Mouse (Mus musculus) lung, postnatal 25 days (tissue): ENCODE results near the gene Focad.
"Not testable (repeated sequence)": the region's sequence is repeated elsewhere in the genome, so short reads cannot be mapped to it uniquely, and the experiment has no call there.

Experiments
- DNase-seq: peaks from one replicate; pipeline ENCODE4 v3.0.0; 2022; ENCODE audit warnings: low spot score

Focad gene

DNA sequence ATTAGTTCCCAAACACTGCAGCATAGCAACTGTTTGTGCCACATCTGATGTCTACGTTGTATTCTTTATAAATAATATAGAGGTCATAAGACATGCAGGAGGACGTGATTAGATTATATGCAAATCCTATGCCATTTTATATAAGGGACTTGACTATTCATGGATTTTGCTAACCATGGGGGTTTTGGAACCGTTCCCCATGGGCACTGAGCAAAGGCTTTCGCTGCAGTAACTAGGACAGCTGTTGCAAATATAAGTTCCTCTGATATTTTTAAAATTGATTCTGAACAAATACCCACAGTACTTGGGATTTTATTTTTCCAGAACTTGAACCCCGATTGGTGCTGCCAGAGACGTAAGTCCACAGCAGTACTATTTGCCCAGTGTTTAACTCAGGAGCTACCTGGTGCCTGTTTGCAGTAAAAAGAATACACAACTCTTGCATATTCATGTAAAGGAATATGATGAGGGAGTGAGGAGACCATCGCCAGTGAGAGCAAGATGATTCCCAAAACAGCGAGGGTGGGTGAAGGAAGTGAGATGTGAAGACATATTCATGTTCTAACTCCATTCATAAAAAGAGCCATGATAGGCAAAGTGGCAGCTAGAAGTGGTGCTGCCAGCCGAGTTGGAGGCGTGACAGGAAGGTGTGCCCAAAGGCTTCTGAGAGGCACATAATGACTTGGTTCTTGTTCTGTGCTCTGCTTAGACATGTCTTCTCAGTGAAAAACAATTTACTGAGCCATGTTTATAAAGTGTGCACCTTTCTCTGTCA is 214.1 kb downstream of the Focad start:
- DNase-seq, result no peak

DNA sequence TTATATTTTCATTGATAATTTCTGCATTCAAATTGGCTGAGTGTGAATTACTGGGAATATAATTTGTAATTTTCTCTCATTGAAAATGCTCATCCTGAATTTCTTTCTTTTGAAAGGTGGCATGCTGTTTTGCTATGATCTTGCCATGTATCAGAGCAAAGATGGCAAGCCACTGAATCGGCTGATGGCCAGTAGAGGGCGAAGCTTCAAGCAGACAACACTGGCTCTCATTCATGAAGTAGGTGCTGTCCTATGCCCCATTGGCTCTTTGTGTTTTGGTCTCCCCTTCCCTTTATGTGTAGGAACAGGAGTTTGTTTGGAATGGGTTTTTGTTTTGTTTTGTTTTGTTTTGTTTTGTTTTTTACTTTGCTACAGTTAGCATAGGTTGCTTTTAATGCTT is 215.2 kb downstream of the Focad start:
- DNase-seq, result peak; percentile 14

DNA sequence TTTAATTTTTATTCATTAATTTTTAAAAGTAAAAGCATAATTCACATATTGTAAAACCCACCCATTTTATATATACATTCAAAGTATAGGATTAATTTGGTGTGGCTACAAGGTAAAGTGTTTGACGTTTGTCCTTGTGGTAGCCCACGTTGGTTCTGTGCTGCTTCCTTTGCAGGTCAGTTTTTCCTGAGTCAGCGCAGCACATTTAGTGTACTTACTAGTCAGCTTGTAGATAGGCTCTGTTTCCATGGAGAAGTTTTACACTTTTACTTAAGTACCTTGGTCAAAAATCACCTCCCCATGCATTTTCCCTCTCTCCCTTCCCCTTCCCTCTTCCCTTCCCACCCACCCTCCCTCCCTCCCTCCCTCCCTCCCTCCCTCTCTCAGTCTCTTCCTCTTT is 220.5 kb downstream of the Focad start:
- DNase-seq, result no peak

DNA sequence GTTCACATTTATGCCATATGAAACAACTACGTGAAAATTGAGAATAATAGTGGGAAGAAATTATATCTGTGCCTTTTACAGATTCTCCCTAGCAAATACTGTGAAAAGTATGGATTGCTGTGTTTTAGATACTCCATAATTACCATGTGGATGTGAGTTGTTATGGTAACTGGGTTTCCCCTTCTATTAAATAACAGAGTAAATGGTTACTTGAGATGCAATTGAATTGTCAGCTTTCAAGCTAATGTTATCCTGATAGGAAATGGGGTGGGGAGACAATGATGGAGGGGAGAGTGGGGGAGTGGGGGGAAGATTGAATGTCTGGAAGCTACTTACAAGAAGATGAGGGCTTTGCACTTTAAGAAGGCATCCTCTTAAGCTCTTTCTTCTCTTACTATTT is 225.6 kb downstream of the Focad start:
- DNase-seq, result no peak

DNA sequence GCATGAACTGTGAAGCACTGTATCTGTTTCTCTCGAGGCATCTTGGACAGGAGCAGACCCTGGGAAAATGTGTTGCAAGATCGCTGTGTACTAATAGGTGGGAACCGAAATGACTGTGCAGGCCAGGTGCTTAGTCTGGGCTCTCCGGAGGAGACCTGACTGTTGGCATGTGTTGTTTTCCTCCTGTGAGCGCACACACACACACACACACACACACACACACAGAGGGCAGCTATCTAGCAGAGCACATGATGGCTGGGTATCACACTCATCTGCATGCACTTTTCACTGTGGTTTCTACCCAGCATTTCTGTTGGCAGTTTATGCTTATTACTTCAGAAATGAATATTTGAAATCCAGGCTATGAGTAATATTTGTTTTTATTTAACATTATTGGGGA is 231.0 kb downstream of the Focad start:
- DNase-seq, result no peak

DNA sequence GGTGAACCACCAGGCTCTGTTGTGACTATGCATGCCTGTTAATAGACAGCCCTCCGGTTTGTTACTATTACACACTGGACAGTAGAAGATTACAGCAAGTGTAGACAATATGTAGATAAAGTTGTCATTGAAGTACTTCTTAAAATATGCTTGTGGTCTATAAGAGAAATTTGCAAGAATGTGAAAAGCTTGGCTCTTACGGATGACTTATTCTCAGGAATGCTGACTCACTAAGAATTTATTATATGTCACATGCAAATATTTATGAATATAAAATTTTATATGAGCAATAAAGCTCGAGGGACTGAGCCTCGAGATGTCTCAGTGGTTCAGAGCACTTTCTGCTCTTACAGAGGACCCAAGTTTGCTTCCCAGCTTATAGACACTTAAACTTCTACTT is 240.1 kb downstream of the Focad start:
- DNase-seq, result no peak

DNA sequence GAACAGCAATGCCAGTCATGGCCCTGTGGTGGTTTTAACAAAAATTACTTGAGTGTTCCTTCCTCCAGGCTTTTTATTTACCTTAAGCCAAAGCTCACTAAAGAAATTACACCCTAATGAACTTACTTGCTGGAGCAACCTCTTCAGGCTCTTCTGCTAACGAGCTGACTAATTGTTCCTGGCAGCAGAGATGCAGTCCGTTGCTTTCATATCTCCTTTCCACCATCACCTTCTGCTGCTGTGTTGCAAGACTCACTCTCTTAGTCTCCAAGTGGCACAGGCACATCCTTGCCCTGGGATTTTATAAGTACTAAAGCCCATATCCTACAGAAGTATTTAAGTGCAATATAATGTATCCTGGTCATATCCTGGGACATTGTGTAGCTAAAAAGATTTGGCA is 242.3 kb downstream of the Focad start:
- no peak for DNase-seq

DNA sequence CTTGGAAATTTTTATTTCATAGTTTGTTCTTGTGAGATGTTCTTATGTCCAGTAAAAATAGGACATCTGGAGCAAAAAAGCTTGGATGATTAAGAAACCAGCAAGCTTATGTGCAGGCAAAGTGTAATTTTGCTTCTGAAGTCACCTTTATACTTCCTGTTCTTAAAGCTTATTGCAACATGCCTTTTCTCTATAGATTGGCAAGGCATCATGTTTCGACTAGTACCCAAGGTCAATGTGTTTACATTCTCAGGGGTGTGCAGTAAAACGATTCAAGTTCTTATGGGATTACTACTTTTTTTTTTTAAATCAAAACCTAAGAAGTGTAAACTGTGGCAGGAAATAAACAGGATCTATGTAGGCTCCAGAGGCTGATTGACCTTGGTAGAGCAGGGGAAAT is 242.9 kb downstream of the Focad start:
- DNase-seq, result no peak

DNA sequence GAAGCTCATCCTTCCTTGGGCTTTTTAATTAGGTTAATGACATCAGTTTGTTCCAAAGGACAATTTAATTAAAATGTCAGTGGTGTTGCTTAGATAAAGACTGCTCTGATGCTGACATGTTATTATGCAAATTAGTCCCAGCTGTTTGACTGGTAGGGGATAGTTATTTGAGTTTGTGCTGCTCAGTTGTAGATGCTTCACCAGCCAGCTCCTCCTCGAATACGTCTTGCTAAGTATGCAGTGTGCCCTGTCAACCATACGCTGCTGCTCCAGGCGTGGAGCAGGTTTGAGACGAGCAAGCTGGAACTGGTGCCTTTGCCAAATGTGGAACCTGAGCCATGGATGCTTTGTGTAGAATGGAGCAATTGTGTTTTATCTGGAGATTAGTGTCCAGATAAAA is 243.7 kb downstream of the Focad start:
- DNase-seq, result no peak

DNA sequence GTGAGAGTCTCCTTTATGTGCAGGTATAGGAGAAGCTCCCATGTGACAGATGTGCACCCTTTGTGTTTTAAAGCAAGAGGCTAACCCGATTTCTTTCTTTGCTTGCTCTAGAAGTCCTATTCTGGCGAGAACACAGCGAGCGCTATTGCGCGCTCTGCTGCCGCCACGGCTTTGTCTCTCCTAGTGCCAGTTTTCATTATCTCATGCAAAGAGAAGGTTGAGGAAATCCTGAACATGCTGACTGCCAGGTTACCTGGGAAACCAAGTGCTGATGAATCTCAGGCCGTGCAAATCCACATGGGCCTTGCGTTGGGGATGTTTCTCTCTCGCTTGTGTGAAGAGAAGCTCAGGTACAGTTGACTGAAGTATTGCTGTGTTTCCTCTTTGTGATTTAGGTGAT is 250.0 kb downstream of the Focad start:
- no peak for DNase-seq

DNA sequence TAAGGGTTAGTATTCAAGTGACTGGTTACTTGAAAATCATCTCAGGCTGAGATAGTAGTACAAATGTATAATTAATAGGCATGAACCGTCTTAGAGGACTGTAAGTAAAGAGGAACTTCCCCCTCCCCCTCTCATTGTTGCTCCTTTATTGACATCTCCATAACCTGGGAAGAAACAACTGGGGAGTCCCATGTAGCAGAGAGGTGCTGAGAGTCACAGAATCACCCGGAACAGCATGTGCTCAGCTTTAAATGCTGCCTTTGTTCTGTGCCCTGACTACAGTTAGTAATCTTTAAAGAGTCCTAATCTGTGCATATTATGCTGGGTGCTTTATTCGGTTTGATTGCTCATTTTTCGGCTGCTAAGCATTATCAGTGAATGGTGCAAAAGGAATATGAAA is 250.6 kb downstream of the Focad start:
- no peak for DNase-seq

DNA sequence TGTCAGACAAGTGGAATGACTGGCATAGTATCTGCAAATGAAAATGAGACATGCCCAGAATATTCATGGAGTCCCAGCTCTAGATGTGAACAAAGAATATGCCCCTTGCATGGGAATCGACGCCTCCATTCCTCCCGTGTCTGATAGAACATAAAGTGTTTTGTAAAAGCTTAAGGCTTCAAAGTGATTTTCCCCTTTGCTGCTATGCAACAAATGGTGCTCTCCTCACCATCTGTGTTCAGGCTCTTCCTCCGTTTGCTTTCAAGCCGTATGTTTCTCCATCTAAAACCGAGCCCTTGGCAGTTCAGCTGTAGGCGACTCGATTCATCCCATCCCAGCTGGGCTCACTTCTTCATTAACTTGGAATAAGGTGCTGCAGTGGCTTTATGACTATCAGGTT is 251.5 kb downstream of the Focad start:
- DNase-seq, result no peak

DNA sequence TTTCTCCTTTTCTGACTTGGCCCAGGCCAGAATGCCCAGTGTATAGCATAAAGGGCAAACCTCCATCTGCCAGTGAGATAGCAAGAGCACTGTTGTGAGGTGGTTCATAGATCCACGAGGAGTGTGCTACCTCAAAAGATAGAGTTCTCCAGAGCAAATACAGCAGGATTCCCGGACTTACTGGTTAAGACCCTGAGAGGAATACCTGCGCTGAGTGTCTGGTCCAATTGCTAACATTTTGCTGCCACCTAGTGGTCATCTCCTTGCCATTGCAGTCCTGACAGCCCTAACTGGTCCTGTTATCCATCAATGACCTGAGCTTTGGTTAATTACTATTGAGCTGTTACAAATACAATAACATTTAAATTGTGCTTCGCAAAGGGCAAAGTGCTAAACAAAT is 256.5 kb downstream of the Focad start:
- DNase-seq, result peak; percentile 82

DNA sequence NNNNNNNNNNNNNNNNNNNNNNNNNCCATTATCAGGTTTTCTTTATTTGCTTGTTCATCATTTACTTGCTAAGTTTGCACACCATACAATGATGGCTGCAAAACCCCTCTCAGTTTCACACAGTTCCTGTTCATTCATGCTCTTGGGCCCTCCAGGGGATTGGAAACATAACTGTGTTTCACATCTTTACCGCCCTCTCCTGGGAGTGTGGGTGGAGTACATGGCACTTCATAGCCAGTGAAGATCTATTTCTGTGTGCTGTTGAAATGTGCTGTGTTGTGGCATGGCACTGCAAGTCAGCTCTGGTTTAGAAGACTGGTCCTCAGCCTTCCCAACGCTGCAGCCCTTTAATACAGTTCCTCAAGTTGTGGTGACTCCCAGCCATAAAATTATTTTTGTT is 262.2 kb downstream of the Focad start:
- DNase-seq, result peak; percentile 13

DNA sequence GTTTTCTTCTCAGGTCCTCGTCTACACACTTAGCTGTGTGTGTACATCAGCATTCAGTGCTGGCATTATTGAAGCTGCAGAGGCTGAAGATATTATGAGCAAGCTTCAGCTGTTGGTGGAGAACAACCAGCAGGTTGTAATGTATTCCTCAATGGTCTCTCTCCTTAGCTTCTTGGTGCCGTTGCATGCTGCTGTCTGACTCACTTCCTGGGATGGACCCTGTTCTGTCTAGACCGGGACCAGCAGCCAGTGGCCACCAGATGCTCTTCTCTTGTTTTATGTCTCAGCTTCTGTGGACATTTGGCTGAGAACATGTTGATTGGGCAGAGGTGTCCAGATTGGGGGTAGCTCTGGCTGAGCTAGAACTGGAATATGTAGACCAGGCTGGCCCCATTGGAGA is 263.0 kb downstream of the Focad start:
- no peak for DNase-seq

DNA sequence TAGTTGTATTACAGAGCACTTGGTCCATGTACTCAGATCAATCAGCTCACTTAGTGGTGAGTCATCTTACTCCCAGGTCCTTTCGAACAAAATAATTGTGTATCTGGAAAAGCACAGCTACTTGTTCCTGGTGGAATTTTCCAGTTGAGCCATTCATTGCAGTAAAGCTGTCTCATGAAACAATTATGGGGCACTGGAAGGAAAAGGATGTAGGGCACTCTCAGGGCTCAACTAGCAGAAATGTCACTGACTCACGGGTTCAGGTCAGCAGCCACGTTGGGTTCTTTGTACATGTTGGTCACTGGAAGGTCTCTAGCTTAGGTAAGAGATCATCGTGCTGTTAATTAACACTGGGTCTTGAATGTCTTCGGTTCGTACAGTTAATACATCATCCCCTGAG is 275.5 kb downstream of the Focad start:
- DNase-seq, result no peak

DNA sequence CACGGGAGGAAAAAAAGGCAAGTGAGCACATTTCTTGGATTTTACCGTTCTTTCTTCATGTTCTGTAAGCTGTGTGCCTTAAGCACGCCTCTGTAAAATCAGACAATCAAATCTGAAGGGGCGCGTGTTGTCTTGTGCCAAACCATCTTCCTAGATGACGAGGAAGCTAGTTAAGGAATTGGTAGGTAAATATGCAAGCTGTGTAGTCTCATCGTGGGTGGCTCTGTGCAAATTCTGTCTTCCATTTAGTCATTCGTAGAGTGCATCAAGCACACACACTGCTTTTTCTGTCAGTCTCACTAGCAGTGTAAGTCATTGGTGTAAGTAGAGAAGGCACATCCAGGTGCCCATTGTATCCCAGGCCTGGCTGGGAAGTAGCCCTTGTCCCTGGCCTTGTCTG is 276.4 kb downstream of the Focad start:
- DNase-seq, result no peak

DNA sequence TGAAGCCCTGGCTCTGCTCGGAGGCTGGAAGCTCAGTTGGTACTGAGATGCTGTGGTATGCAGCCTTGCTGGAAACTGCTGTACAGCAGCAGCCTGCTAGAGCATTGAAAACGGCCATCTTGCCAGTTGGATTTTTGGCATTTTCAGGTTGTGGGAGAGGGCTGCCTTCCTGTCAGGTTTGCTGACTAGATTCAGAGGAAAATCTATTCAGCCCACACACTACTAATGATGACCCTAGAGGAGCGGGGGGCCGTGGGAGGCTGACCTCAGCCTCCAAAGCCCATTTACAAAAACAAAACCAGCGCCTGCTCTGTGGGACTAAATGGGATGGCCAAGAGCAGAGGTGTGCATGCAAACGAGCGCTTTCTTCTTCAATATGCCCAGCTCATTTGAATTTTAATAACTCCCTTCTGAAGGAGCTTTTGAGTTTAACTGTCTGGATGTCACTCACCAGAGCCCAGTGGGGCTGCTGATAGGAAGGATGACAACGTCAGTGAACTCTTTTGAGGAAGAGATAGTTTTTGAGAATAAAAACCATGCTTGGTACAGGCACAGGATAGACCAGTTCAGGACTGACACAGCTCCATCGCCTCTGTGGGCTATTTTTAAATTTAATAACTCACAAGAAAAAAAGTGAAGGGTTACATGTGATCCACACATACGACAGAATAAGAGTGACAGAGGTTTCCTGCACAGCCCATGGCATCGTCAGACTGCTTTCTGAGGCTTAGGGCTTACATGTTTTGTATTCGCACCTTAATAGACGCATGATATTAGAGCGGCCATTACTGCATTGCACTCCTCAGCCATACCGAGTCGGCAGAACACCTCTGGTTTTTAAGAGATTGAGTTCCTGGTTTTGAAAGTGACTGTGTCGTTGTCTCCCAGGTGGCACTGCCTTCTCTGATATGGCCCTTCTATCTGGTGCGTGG is 278.1 kb downstream of the Focad start:
- no peak for DNase-seq

DNA sequence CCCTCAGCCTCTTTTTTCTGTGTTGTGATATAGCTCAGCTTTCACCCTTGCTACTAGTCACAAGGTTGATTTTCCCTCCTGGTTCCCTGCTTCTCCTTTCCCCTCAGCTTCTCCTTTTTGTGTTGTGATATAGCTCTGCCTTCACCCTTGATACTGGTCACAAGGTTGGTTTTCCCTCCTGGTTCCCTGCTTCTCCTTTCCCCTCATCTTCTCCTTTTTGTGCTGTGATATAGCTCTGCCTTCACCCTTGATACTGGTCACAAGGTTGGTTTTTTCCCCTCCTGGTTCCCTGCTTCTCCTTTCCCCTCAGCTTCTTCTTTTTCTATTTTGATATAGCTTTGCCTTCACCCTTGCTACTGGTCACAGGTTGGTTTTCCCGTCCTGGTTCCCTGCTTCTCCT is 295.6 kb downstream of the Focad start:
- no peak for DNase-seq

DNA sequence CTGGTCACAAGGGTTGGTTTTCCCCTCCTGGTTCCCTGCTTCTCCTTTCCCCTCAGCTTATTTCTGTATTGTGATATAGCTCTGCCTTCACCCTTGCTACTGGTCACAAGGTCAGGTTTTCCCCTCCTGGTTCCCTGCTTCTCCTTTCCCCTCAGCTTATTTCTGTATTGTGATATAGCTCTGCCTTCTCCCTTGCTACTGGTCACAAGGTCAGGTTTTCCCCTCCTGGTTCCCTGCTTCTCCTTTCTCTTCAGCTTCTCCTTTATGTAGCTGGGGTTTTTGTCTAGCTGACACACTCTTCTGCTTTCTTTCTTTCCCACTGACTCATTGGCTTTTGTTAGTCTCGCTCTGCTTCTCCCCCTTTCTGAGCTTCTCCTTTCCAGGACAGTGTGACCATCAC is 296.2 kb downstream of the Focad start:
- DNase-seq, result not testable (repeated sequence)

DNA sequence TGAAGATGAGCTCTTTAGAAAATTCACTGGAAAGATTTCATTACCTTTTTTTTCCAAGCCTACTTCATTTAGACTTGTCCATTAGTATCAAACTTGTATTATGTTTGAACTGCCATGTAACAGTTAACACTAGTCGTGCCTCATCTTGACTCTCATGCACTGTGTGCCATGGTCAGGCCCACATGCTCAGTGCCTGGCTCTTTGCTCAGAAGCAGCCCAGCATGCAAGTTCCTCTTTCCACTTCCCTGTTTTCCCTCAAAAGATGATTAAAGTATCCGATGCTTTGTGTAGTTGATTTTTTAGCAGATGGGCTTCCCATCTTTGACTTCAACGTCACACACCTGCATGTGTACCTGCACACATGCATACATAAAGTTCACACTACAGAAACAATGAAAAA is 301.3 kb downstream of the Focad start:
- DNase-seq, result no peak

DNA sequence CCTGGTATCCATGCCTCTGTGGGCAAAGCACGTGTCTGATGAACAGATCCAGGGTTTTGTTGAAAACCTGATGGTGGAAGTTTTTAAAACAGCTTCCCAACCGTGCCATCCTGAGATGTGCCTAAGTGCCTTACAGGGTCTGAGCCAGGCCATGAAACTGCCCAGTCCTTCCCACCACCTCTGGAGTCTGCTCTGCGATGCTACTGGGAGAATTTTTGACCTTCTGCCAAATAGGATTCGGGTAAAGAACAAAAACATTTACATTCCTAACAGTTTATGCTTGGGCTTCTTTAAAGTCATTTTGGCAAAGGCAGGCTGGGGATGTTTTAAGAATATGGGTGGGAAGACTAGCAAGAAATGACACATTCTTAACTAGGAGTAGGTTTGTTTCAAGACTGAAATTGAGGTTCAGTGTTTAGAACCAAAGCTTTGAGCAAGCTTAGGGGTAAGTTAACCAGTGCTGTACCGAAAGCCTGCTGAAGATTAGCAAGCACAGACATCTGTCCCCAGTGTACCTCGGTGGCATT is 302.6 kb downstream of the Focad start:
- DNase-seq, result no peak

DNA sequence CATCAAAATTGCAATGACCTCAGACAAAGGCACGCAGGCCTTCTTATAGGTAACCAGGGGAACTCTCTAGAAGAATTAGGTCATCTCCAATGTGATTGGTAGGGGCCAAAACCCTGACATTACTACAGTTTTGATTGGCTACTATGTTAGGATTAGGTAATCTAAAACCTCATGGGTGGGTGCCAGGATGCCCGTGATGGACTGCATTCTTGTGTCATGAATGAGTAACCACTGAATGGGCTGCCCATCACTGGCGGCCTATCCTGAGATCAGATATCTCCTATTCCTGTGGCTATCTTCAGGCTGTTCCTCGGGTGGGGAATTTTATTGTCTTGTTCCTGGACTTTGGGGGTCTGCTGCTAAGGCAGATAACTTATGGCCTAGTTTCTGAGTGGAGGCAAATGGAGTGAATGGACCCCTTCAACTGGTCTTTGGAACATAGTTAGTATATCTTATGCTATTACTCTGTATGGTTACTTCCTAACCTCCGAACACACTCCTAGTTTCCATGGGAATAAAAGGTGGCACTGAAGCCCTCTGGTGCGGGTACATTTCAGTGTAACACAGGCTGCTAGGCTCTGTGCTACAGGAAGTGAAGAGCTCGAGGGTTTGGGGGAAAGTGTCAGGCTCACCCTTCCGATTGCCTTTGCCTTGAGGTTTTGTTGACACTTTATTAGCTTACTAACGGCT is 306.0 kb downstream of the Focad start:
- no peak for DNase-seq
